Mouse (Mus musculus): ENCODE measurements around the gene Aagab. TPM values are rescaled to one million over a fixed set of nuclear protein-coding genes. Genes with fewer than 3 reads are reported as not detected.

Aagab gene
- total and polyA plus RNA-seq, 2 experiments from 2014 or later, result 12.9 to 23.5 TPM

DNA sequence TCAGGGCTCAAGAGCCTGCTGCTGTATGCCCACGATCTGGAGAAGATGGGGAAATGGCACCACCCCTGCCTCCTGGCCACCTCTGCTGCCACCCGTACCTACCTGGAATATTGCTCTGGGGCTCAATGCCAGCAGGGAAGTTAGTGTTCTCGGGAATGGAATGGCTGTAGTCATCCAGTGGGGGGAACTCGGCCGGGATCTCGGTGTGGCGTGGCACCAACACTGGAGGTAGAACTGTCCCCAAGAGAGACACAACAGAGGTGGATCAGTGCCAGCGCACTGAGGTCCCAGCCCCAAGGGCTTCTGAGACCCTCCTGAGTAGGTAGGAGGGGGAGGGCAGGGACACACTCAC is 64.9 kb downstream of the Aagab start:
- DNase-seq (ENCODE audit: low spot score) (no peak), ATAC-seq (ENCODE audit: insufficient read depth, low read depth) (no peak)
- H3K4me2 ChIP-seq (ENCODE audit: low read depth, low read length), result peak overlapping the region; percentile 27
- H3K27ac ChIP-seq (ENCODE audit: low read depth), result peak overlapping the region; percentile 84
- H3K27me3 ChIP-seq (ENCODE audit: control insufficient read depth, insufficient read depth, low read length), result no peaks in the 10 kb centered on the region
- WGBS, result 39% methylated on average over 8 of the region's 8 CpGs
- 0 out of 2 replicates have a peak, but pooled peaks cover 5% of the 10 kb centered on the region for H3K36me3 ChIP-seq (replicated peaks; ENCODE audit: control insufficient read depth, insufficient read depth, low read length)
- no peak overlapping the region for H3K4me3 ChIP-seq (ENCODE audit: low read depth, low read length)
- H3K9me3 ChIP-seq (replicated peaks; ENCODE audit: control insufficient read depth, low read length), result no peaks in the 10 kb centered on the region
- TF ChIP-seq CTCF (IDR thresholded peaks at IDR 0.05; ENCODE audit: low read depth) (no peak), EP300 (IDR thresholded peaks at IDR 0.05; ENCODE audit: low read depth) (peak; percentile 49; the same call in 1 of the 2 replicates)
- H3K9ac ChIP-seq (replicated peaks; ENCODE audit: low read depth, low read length), result no peak overlapping the region
- H3K4me1 ChIP-seq (ENCODE audit: control insufficient read depth, insufficient read depth), result peaks cover 66% of the 10 kb centered on the region

DNA sequence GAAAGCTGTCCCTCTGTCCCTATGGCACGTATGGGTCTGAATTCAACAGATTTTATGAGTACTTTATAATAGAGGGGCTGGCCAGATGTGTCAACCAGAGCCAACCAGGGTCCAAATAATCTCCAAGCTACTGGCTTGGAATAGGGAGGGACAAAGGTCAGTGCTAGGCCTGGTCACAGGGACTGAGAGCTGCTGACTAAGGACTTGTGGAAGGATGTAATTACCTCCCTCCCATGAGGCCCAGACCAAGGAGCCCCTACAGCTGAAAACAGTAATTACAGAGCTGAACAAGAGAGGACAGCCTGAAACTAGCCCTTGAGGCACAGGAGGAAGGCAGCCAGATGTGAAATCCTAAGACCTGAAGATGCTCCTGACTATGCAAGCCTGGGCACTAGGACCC is 66.2 kb downstream of the Aagab start:
- ATAC-seq (ENCODE audit: insufficient read depth, low read depth), result no peak
- no peak overlapping the region for H3K27ac ChIP-seq (ENCODE audit: low read depth)
- H3K36me3 ChIP-seq (replicated peaks; ENCODE audit: control insufficient read depth, insufficient read depth, low read length), result no peaks in the 10 kb centered on the region
- peaks cover 70% of the 10 kb centered on the region for H3K4me1 ChIP-seq (ENCODE audit: control insufficient read depth, insufficient read depth)
- H3K27me3 ChIP-seq (ENCODE audit: control insufficient read depth, insufficient read depth, low read length), result no peaks in the 10 kb centered on the region
- TF ChIP-seq CTCF (IDR thresholded peaks at IDR 0.05; ENCODE audit: low read depth) (no peak), EP300 (IDR thresholded peaks at IDR 0.05; ENCODE audit: low read depth) (no peak)
- DNase-seq (ENCODE audit: low spot score), result no peak
- H3K4me3 ChIP-seq (ENCODE audit: low read depth, low read length), result no peak overlapping the region
- no peaks in the 10 kb centered on the region for H3K9me3 ChIP-seq (replicated peaks; ENCODE audit: control insufficient read depth, low read length)
- H3K4me2 ChIP-seq (ENCODE audit: low read depth, low read length), result no peak overlapping the region
- H3K9ac ChIP-seq (replicated peaks; ENCODE audit: low read depth, low read length), result no peak overlapping the region
- 94% methylated on average over 1 of the region's 1 CpGs for WGBS

DNA sequence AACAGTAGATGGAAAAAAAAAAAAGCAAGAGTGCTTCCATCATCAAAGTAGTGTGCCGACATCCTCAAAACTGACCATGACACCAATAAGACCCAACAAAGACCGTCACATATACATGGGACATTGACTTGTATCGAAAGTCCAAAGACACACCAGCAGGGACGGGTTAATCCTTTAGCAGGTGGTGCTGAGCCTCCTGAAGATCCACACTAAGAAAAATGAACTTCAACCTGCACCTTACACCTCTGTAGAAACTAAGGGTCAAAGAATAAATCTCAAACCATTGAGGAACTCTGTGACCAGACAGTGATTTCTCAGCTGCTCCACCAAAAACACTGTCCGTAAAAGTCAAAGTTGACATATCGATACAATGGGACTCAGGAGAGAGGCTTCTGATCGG is 67.4 kb downstream of the Aagab start:
- 94% methylated on average over 7 of the region's 7 CpGs for WGBS
- ATAC-seq (ENCODE audit: insufficient read depth, low read depth), result no peak

DNA sequence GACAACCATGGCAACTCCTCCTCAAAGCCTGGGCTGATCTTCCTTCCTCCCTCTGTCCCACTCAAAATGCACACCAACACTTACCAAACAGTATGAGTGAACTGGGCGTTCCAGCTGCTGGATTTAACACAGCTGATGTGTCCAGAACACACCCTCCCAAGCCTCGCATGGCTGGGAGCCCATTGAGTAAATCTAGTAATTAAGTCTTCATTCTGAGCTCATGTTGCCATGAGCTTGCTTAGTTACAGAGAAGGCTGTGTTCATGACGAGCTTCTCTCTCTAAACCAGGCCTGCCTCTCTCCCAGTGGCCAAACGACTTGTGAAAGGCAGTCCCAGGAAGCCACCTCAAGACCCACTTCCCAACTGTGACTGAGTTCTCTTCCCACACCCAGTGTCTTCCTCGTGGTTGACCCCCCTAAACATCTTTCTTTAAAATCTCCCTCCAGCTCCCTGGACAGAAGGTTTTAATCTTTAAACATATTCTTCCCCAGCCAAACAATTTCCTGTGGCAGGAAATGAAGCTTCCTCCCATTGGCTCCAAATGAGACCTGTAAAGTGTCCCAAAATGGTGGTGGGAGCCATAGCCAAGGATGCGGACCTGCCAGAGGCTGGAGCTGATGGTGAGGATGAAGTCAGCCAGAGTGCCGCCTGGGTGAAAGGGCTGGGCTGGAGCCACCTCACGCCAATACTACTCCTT is 70.5 kb downstream of the Aagab start:
- Histone ChIP-seq H3K4me3 (ENCODE audit: low read depth, low read length) (no peak overlapping the region), H3K27me3 (ENCODE audit: control insufficient read depth, insufficient read depth, low read length) (no peaks in the 10 kb centered on the region), H3K9ac (replicated peaks; ENCODE audit: low read depth, low read length) (no peak overlapping the region), H3K4me1 (ENCODE audit: control insufficient read depth, insufficient read depth) (peaks cover 38% of the 10 kb centered on the region), H3K27ac (ENCODE audit: low read depth) (peak overlapping the region; percentile 41; the same call in 1 of the 2 replicates), H3K4me2 (ENCODE audit: low read depth, low read length) (no peak overlapping the region), H3K9me3 (replicated peaks; ENCODE audit: control insufficient read depth, low read length) (no peaks in the 10 kb centered on the region), H3K36me3 (replicated peaks; ENCODE audit: control insufficient read depth, insufficient read depth, low read length) (no peaks in the 10 kb centered on the region)
- DNase-seq (ENCODE audit: low spot score) (no peak), ATAC-seq (ENCODE audit: insufficient read depth, low read depth) (peak; percentile 25; the same call in 1 of the 2 replicates)
- no peak for TF ChIP-seq CTCF (IDR thresholded peaks at IDR 0.05; ENCODE audit: low read depth)
- no peak for TF ChIP-seq EP300 (IDR thresholded peaks at IDR 0.05; ENCODE audit: low read depth)
- WGBS, result 52% methylated on average over 8 of the region's 8 CpGs

More for the DNA sequence above, 67.4 kb downstream of the Aagab start:
- DNase-seq (ENCODE audit: low spot score), result no peak
- no peak overlapping the region for H3K9ac ChIP-seq (replicated peaks; ENCODE audit: low read depth, low read length)
- no peaks in the 10 kb centered on the region for H3K9me3 ChIP-seq (replicated peaks; ENCODE audit: control insufficient read depth, low read length)
- H3K27me3 ChIP-seq (ENCODE audit: control insufficient read depth, insufficient read depth, low read length), result no peaks in the 10 kb centered on the region
- no peak for TF ChIP-seq CTCF (IDR thresholded peaks at IDR 0.05; ENCODE audit: low read depth)
- no peak for TF ChIP-seq EP300 (IDR thresholded peaks at IDR 0.05; ENCODE audit: low read depth)
- H3K4me2 ChIP-seq (ENCODE audit: low read depth, low read length), result no peak overlapping the region
- H3K4me3 ChIP-seq (ENCODE audit: low read depth, low read length), result no peak overlapping the region
- H3K27ac ChIP-seq (ENCODE audit: low read depth), result no peak overlapping the region
- H3K4me1 ChIP-seq (ENCODE audit: control insufficient read depth, insufficient read depth), result peaks cover 61% of the 10 kb centered on the region
- no peaks in the 10 kb centered on the region for H3K36me3 ChIP-seq (replicated peaks; ENCODE audit: control insufficient read depth, insufficient read depth, low read length)

DNA sequence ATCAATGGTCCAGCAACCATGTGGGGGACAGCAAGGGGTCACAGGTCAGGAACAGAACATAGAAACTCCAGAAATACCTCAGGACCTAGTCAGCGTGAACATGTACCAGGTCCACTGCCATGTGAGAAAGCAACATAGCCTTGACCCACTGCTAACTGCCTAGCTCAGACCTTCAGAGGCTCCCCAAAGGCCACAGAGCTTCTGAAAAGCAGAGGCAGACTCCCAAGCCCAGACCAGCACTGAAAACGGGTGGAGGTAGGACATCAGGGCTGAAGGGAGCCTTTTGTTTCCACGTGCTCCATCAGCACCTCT is 71.0 kb downstream of the Aagab start:
- Histone ChIP-seq H3K36me3 (replicated peaks; ENCODE audit: control insufficient read depth, insufficient read depth, low read length) (no peaks in the 10 kb centered on the region), H3K9me3 (replicated peaks; ENCODE audit: control insufficient read depth, low read length) (no peaks in the 10 kb centered on the region), H3K27me3 (ENCODE audit: control insufficient read depth, insufficient read depth, low read length) (no peaks in the 10 kb centered on the region), H3K4me3 (ENCODE audit: low read depth, low read length) (no peak overlapping the region), H3K9ac (replicated peaks; ENCODE audit: low read depth, low read length) (no peak overlapping the region), H3K27ac (ENCODE audit: low read depth) (0 out of 2 replicates have a peak overlapping the region, but pooled peaks have one; percentile 41), H3K4me2 (ENCODE audit: low read depth, low read length) (no peak overlapping the region), H3K4me1 (ENCODE audit: control insufficient read depth, insufficient read depth) (peaks cover 38% of the 10 kb centered on the region)
- 58% methylated on average over 3 of the region's 3 CpGs for WGBS
- no peak for TF ChIP-seq EP300 (IDR thresholded peaks at IDR 0.05; ENCODE audit: low read depth)
- no peak for TF ChIP-seq CTCF (IDR thresholded peaks at IDR 0.05; ENCODE audit: low read depth)
- ATAC-seq (ENCODE audit: insufficient read depth, low read depth) (no peak), DNase-seq (ENCODE audit: low spot score) (no peak)

DNA sequence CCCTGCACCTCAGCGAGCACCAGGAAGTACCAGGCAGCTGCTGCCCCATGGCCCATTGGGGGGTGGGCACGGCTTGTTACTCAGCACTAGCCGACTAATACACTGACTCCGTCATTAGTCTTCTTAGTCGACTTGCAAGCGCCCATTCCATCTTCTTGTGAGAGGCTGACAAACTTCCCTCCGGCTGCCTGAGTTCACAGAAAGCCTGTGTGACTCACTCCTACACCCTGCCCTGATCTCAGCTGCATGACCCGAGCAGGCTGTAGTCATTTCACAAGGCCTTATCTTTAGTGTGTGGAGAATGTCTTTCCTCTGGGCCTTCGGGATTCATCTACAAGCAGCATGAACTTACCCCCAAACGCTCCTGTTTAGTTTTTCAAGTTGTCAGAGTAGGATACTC is 72.2 kb downstream of the Aagab start:
- ATAC-seq (ENCODE audit: insufficient read depth, low read depth) (no peak), DNase-seq (ENCODE audit: low spot score) (peak; percentile 27)
- peaks cover 32% of the 10 kb centered on the region for H3K4me1 ChIP-seq (ENCODE audit: control insufficient read depth, insufficient read depth)
- 56% methylated on average over 10 of the region's 10 CpGs for WGBS
- no peak overlapping the region for H3K9ac ChIP-seq (replicated peaks; ENCODE audit: low read depth, low read length)
- H3K36me3 ChIP-seq (replicated peaks; ENCODE audit: control insufficient read depth, insufficient read depth, low read length), result no peaks in the 10 kb centered on the region
- H3K4me3 ChIP-seq (ENCODE audit: low read depth, low read length), result no peak overlapping the region
- no peaks in the 10 kb centered on the region for H3K9me3 ChIP-seq (replicated peaks; ENCODE audit: control insufficient read depth, low read length)
- H3K27me3 ChIP-seq (ENCODE audit: control insufficient read depth, insufficient read depth, low read length), result no peaks in the 10 kb centered on the region
- H3K4me2 ChIP-seq (ENCODE audit: low read depth, low read length), result no peak overlapping the region
- H3K27ac ChIP-seq (ENCODE audit: low read depth), result peak overlapping the region; percentile 34; the same call in 1 of the 2 replicates
- TF ChIP-seq EP300 (IDR thresholded peaks at IDR 0.05; ENCODE audit: low read depth) (no peak), CTCF (IDR thresholded peaks at IDR 0.05; ENCODE audit: low read depth) (no peak)
